Mouse (Mus musculus) cerebellum, postnatal 25 days (tissue): ENCODE data around the gene Ptk7.
"Not testable (repeated sequence)": the region's sequence is repeated elsewhere in the genome, so short reads cannot be mapped to it uniquely, and the experiment has no call there.

Experiments
- DNase-seq, 2 experiments: peaks; one replicate each; pipeline ENCODE4 v3.0.0; 2021; ENCODE audit warnings: mixed read lengths in 2 of 2

The Ptk7 gene

GRCm38 (mm10) chr17:46605126-46605525 is 24.2 kb downstream of the Ptk7 start:
- DNase-seq = no peak

- DNase-seq = no peak
Measured at GRCm38 (mm10) chr17:46603229-46603628, 26.1 kb downstream of the Ptk7 start.

GRCm38 (mm10) chr17:46602212-46602611 is 27.1 kb downstream of the Ptk7 start:
- no peak for DNase-seq

- DNase-seq = no peak
Measured at GRCm38 (mm10) chr17:46600569-46600968, 28.7 kb downstream of the Ptk7 start.

GRCm38 (mm10) chr17:46598963-46599362 is 30.3 kb downstream of the Ptk7 start:
- DNase-seq = no peak

GRCm38 (mm10) chr17:46597956-46598355 is 31.3 kb downstream of the Ptk7 start:
- no peak for DNase-seq

GRCm38 (mm10) chr17:46595336-46595735 is 34.0 kb downstream of the Ptk7 start:
- no peak for DNase-seq

GRCm38 (mm10) chr17:46594606-46595005 is 34.7 kb downstream of the Ptk7 start:
- DNase-seq = no peak

- no peak for DNase-seq
Measured at GRCm38 (mm10) chr17:46593124-46593523, 36.2 kb downstream of the Ptk7 start.

- peak in 1 of 2 experiments; percentile 22 for DNase-seq
Measured at GRCm38 (mm10) chr17:46591406-46591805, 37.9 kb downstream of the Ptk7 start.

GRCm38 (mm10) chr17:46590439-46590838 is 38.9 kb downstream of the Ptk7 start:
- DNase-seq = no peak

- DNase-seq = peak; percentile 49 to 63
Measured at GRCm38 (mm10) chr17:46589635-46590314, 39.5 kb downstream of the Ptk7 start.

- DNase-seq = no peak
Measured at GRCm38 (mm10) chr17:46588913-46589312, 40.4 kb downstream of the Ptk7 start.

GRCm38 (mm10) chr17:46588173-46588572 is 41.1 kb downstream of the Ptk7 start:
- DNase-seq = no peak

GRCm38 (mm10) chr17:46586327-46586726 is 43.0 kb downstream of the Ptk7 start:
- no peak for DNase-seq

- no peak for DNase-seq
Measured at GRCm38 (mm10) chr17:46578650-46579049, 50.7 kb downstream of the Ptk7 start.

- no peak for DNase-seq
Measured at GRCm38 (mm10) chr17:46576070-46576469, 53.2 kb downstream of the Ptk7 start.

GRCm38 (mm10) chr17:46574535-46574934 is 54.8 kb downstream of the Ptk7 start:
- no peak for DNase-seq

GRCm38 (mm10) chr17:46571005-46571404 is 58.3 kb downstream of the Ptk7 start:
- no peak for DNase-seq

- no peak for DNase-seq
Measured at GRCm38 (mm10) chr17:46559146-46559545, 70.2 kb downstream of the Ptk7 start.

- DNase-seq = no peak
Measured at GRCm38 (mm10) chr17:46558151-46558550, 71.2 kb downstream of the Ptk7 start.

GRCm38 (mm10) chr17:46557321-46557720 is 72.0 kb downstream of the Ptk7 start:
- DNase-seq = not testable (repeated sequence)

- peak in 1 of 2 experiments; percentile 47 for DNase-seq
Measured at GRCm38 (mm10) chr17:46556584-46556945, 72.7 kb downstream of the Ptk7 start.

GRCm38 (mm10) chr17:46555673-46556583 is 73.4 kb downstream of the Ptk7 start, which contains the start of gene Srf:
Gene Srf, minus strand, starts transcription at chr17:46556175.
- peak; percentile 94 to 96 for DNase-seq
